Mouse (Mus musculus): ENCODE measurements at regions not wholly inside any gene's neighbourhood (a gene's known extent, or its start where the extent isn't known, plus 50 kb on each side); places are given as distances from the start of the nearest gene placed in this dataset.

DNA sequence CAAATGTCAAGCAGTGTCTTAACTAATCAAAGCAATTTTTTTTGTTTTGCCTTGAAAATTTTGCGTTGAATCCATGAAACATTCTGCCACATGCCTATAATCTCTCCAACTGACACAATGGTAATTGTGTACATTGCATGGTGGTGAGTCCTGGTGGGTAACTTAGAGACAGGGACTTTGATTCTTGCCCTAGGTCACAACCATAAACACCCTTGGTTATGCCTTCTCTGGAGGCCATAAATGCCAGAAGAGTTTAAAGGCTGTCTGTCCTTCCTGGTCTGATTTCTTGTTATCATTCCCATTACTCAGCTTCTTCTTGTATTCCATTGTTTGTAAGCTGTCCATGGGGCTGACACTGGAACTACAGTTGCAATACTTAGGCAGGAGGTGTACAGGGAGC, 179.6 kb upstream of the Cxadr start:
- H3K4me3 ChIP-seq (replicated peaks; ENCODE audit: low read length): no peak overlapping the region
- WGBS: 65% methylated on average over 1 of the region's 1 CpGs
- no peaks in the 10 kb centered on the region for H3K4me1 ChIP-seq (replicated peaks; ENCODE audit: control insufficient read depth, insufficient read depth, low read length)
- H3K27me3 ChIP-seq (replicated peaks; ENCODE audit: control insufficient read depth, insufficient read depth, low read length): no peaks in the 10 kb centered on the region
- H3K9me3 ChIP-seq (ENCODE audit: control insufficient read depth, low read length): no peaks in the 10 kb centered on the region
- no peaks in the 10 kb centered on the region for H3K36me3 ChIP-seq (ENCODE audit: control insufficient read depth, insufficient read depth)
- no peak overlapping the region for H3K4me2 ChIP-seq (ENCODE audit: low read length)
- no peak overlapping the region for H3K27ac ChIP-seq (ENCODE audit: low read length)
- H3K9ac ChIP-seq (replicated peaks; ENCODE audit: low read depth, low read length): no peak overlapping the region
- no peak for ATAC-seq

DNA sequence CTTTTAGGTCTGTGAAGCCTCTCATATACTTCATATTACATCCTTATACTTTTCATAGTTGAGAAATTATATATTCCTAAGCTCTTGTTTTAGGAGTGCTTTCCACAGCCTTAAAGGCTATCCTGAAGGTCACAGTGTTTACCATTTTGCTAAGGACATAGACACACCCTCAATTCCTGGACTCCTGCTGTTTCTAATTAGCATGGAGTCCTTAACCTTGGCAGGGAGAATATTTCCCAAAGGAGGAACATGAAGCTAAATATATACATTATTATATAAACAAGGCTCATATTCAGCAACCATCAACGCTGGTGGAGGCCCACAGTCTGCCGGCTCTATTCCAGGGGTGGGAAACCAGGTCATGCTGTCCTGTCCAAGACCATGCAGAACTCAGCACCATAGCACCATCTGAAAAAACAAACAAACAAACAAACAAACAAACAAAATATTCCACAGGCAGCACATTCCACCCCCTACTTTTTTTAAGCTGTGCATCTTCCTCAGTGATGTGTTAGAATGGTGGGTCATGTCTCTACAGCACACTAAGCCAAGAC, 180.9 kb upstream of the Cxadr start:
- WGBS: 96% methylated on average over 2 of the region's 2 CpGs
- Histone ChIP-seq H3K4me1 (replicated peaks; ENCODE audit: control insufficient read depth, insufficient read depth, low read length) (no peaks in the 10 kb centered on the region), H3K27ac (ENCODE audit: low read length) (no peak overlapping the region), H3K9me3 (ENCODE audit: control insufficient read depth, low read length) (no peaks in the 10 kb centered on the region), H3K4me3 (replicated peaks; ENCODE audit: low read length) (no peak overlapping the region), H3K4me2 (ENCODE audit: low read length) (no peak overlapping the region), H3K9ac (replicated peaks; ENCODE audit: low read depth, low read length) (no peak overlapping the region), H3K36me3 (ENCODE audit: control insufficient read depth, insufficient read depth) (no peaks in the 10 kb centered on the region), H3K27me3 (replicated peaks; ENCODE audit: control insufficient read depth, insufficient read depth, low read length) (no peaks in the 10 kb centered on the region)
- no peak for ATAC-seq

DNA sequence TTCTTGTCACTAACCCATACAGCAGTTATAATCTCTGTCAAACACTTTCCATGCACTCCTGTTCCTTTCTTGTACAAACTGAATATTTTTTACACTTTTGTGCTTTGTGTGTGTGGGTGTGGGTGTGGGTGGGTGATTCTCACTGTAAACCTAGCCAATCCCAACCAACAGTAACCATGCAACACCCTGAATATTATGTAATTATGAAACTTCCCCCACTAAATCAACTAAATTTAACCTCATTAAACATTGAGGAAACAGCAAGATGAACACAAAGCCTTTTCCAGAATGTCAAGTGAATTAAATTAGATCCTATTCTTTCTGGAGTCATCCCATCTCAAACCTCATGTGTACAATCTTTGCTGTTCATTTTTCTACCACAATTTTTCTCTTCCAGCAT, 197.0 kb upstream of the Cxadr start:
- H3K4me3 ChIP-seq (replicated peaks; ENCODE audit: low read length): no peak overlapping the region
- H3K9me3 ChIP-seq (ENCODE audit: control insufficient read depth, low read length): no peaks in the 10 kb centered on the region
- H3K27ac ChIP-seq (ENCODE audit: low read length): no peak overlapping the region
- no peaks in the 10 kb centered on the region for H3K27me3 ChIP-seq (replicated peaks; ENCODE audit: control insufficient read depth, insufficient read depth, low read length)
- no peak for ATAC-seq
- H3K9ac ChIP-seq (replicated peaks; ENCODE audit: low read depth, low read length): no peak overlapping the region
- no peaks in the 10 kb centered on the region for H3K36me3 ChIP-seq (ENCODE audit: control insufficient read depth, insufficient read depth)
- no peak overlapping the region for H3K4me2 ChIP-seq (ENCODE audit: low read length)
- peaks cover 8% of the 10 kb centered on the region for H3K4me1 ChIP-seq (replicated peaks; ENCODE audit: control insufficient read depth, insufficient read depth, low read length)

DNA sequence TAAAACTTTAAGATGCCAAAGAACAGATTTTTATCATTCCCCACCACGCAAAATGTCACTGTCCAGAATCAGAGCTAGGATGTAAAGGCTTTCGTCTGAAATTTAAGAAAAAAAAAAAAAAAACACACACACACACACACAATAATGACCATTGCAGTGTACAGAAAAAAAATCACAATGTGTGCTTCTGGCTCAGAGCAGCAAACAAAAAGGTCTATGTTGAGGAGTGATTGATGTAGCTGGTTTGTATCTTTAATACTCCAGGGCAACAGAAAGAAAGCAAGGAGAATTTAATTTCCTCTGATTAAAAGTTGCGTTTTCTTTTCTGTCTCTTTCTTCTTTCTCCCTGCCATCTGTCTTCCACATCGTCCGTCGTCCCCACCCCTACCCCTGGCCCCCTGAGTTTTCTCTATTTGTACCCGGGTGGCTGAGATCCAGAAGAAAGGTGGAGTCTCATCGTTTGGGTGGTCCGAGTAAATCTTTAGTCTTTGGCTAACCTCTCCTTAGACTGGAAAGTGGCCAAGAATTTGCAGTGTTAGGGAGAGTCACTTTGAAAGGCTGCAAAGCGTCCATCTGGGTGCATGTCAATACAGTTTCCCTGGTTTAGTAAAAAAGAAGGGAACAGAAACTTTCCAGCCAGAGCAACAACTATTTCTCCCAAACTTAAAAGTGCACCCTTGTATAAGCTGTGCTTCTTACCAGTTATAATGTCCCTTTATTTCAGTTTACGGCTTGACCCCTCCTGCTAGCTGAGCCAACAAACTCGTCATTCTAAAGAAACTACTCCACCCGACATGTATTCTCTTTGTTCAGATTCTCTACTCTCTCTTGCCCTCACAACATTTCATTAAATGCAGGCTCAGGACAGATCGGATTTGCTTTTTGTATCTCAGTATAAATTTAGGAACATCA, 199.6 kb upstream of the Cxadr start:
- Histone ChIP-seq H3K27ac (ENCODE audit: low read length) (peak overlapping the region; percentile 64), H3K4me3 (replicated peaks; ENCODE audit: low read length) (no peak overlapping the region), H3K27me3 (replicated peaks; ENCODE audit: control insufficient read depth, insufficient read depth, low read length) (no peaks in the 10 kb centered on the region), H3K4me1 (replicated peaks; ENCODE audit: control insufficient read depth, insufficient read depth, low read length) (peaks cover 18% of the 10 kb centered on the region), H3K4me2 (ENCODE audit: low read length) (peak overlapping the region; percentile 35), H3K36me3 (ENCODE audit: control insufficient read depth, insufficient read depth) (no peaks in the 10 kb centered on the region), H3K9me3 (ENCODE audit: control insufficient read depth, low read length) (no peaks in the 10 kb centered on the region), H3K9ac (replicated peaks; ENCODE audit: low read depth, low read length) (no peak overlapping the region)
- ATAC-seq: peak; percentile 81
- 5% methylated on average over 14 of the region's 14 CpGs for WGBS

DNA sequence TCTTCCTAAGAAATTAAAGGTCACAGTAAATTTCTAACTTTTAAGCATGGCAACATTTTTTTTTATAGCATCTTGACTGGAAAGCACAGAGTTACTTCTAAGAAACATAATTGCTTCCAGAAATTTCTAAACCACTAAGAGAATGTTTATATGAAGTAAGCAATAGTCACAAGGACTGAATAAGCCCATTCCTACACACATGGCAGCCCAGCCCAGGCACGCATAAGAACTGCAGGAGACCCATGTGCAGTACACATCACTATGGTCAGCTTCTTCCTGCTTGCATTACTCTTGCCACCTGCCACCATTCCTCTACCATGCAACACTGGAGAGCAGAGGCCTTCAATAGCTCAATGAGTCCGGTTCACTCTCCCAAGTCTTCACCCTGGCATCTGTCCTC, 201.4 kb upstream of the Cxadr start:
- WGBS: 96% methylated on average over 2 of the region's 2 CpGs

DNA sequence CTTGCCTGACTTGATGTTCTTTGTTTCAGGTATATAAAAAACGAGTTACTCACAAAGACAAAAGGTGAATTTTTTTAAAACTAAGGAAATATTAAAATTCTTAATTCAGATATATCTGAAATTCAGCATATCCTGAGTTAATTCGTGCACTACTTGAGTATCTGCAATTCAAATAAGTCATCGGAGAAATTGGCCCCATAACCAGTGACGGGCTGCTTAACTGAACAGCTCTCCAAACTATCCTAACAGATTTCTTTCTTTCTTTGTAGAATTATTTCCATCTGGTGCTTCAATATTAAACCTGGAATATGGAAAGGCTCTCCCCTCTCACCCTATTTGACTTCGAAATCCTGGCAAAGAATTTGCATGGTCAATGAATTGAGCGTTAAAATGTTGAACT, 202.2 kb upstream of the Cxadr start:
- peak overlapping the region; percentile 83 for H3K27ac ChIP-seq (ENCODE audit: low read length)
- peak; percentile 73 for ATAC-seq
- no peak overlapping the region for H3K4me3 ChIP-seq (replicated peaks; ENCODE audit: low read length)
- H3K4me2 ChIP-seq (ENCODE audit: low read length): no peak overlapping the region
- H3K9me3 ChIP-seq (ENCODE audit: control insufficient read depth, low read length): no peaks in the 10 kb centered on the region
- 36% methylated on average over 6 of the region's 6 CpGs for WGBS
- peaks cover 18% of the 10 kb centered on the region for H3K4me1 ChIP-seq (replicated peaks; ENCODE audit: control insufficient read depth, insufficient read depth, low read length)
- no peak overlapping the region for H3K9ac ChIP-seq (replicated peaks; ENCODE audit: low read depth, low read length)
- no peaks in the 10 kb centered on the region for H3K36me3 ChIP-seq (ENCODE audit: control insufficient read depth, insufficient read depth)
- H3K27me3 ChIP-seq (replicated peaks; ENCODE audit: control insufficient read depth, insufficient read depth, low read length): no peaks in the 10 kb centered on the region

More for the DNA sequence above, 201.4 kb upstream of the Cxadr start:
- H3K27me3 ChIP-seq (replicated peaks; ENCODE audit: control insufficient read depth, insufficient read depth, low read length): no peaks in the 10 kb centered on the region
- no peak overlapping the region for H3K9ac ChIP-seq (replicated peaks; ENCODE audit: low read depth, low read length)
- H3K9me3 ChIP-seq (ENCODE audit: control insufficient read depth, low read length): no peaks in the 10 kb centered on the region
- peak overlapping the region; percentile 37; the same call in 1 of the 2 replicates for H3K27ac ChIP-seq (ENCODE audit: low read length)
- H3K36me3 ChIP-seq (ENCODE audit: control insufficient read depth, insufficient read depth): no peaks in the 10 kb centered on the region
- H3K4me1 ChIP-seq (replicated peaks; ENCODE audit: control insufficient read depth, insufficient read depth, low read length): peaks cover 18% of the 10 kb centered on the region
- ATAC-seq: no peak
- H3K4me2 ChIP-seq (ENCODE audit: low read length): no peak overlapping the region
- H3K4me3 ChIP-seq (replicated peaks; ENCODE audit: low read length): no peak overlapping the region

DNA sequence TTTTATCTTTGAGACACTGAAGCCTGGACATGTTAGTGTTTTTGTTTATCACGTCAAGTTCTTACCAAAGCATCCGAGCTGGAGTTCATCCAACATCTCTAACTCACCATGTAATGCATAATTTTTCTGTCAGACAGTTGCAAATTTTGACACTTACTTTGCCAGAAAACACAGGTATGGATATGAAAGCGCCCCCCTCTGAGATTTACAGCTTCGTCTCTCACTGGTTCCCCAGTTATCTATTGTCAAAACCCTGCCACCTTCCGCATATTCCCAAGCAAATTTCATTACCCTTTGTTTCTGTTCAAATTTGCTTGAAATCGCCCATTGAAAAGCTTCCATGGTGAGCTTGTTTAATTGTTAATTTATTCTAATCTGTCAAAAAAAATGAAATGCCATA, 202.7 kb upstream of the Cxadr start:
- no peaks in the 10 kb centered on the region for H3K36me3 ChIP-seq (ENCODE audit: control insufficient read depth, insufficient read depth)
- H3K27ac ChIP-seq (ENCODE audit: low read length): peak overlapping the region; percentile 83
- no peaks in the 10 kb centered on the region for H3K9me3 ChIP-seq (ENCODE audit: control insufficient read depth, low read length)
- no peak overlapping the region for H3K4me3 ChIP-seq (replicated peaks; ENCODE audit: low read length)
- peak overlapping the region; percentile 30 for H3K4me2 ChIP-seq (ENCODE audit: low read length)
- peak; percentile 53 for ATAC-seq
- H3K4me1 ChIP-seq (replicated peaks; ENCODE audit: control insufficient read depth, insufficient read depth, low read length): peaks cover 18% of the 10 kb centered on the region
- no peaks in the 10 kb centered on the region for H3K27me3 ChIP-seq (replicated peaks; ENCODE audit: control insufficient read depth, insufficient read depth, low read length)
- 35% methylated on average over 6 of the region's 6 CpGs for WGBS
- H3K9ac ChIP-seq (replicated peaks; ENCODE audit: low read depth, low read length): no peak overlapping the region

DNA sequence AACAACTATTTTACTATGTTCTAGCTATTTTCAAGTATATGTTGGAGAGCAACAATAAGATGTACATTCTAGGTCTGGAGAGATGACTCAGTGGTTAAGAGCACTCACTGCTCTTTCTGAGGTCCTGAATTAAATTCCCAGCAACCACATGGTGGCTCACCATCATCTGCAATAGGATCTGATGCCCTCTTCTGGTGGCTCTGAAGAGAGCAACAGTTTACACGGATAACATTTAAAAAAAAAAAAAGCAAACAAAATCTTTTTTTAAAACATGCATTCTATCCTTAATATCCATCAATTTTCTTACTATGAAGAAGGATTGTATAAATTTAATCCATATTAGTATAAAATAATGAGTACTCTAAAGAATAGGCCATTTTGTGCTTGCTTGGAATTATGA, 204.7 kb upstream of the Cxadr start:
- Histone ChIP-seq H3K27ac (ENCODE audit: low read length) (no peak overlapping the region), H3K4me3 (replicated peaks; ENCODE audit: low read length) (no peak overlapping the region), H3K9ac (replicated peaks; ENCODE audit: low read depth, low read length) (no peak overlapping the region), H3K4me1 (replicated peaks; ENCODE audit: control insufficient read depth, insufficient read depth, low read length) (peaks cover 13% of the 10 kb centered on the region), H3K4me2 (ENCODE audit: low read length) (no peak overlapping the region), H3K27me3 (replicated peaks; ENCODE audit: control insufficient read depth, insufficient read depth, low read length) (no peaks in the 10 kb centered on the region), H3K9me3 (ENCODE audit: control insufficient read depth, low read length) (no peaks in the 10 kb centered on the region), H3K36me3 (ENCODE audit: control insufficient read depth, insufficient read depth) (no peaks in the 10 kb centered on the region)
- WGBS: 68% methylated on average over 1 of the region's 1 CpGs
- no peak for ATAC-seq

DNA sequence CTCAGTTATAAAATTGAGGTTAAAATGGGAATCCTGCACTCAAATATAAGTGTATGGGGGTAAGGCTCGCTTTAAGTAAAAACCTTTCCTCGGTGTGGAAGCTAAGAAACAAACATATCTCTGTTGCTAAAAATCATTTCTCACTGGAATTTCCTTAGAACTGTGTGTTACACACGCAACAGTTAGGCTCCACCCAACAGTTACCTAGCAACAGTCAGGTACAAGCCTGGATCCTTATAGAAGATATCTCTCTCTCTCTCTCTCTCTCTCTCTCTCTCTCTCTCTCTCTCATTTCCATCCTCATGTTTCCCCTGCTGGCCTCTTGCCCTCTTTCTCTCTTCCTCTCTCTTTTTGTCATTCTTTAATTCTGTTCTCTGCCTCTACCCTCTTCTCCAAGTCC, 211.1 kb upstream of the Cxadr start:
- no peak for ATAC-seq
- Histone ChIP-seq H3K4me1 (replicated peaks; ENCODE audit: control insufficient read depth, insufficient read depth, low read length) (no peaks in the 10 kb centered on the region), H3K4me3 (replicated peaks; ENCODE audit: low read length) (no peak overlapping the region), H3K9ac (replicated peaks; ENCODE audit: low read depth, low read length) (no peak overlapping the region), H3K27ac (ENCODE audit: low read length) (no peak overlapping the region), H3K4me2 (ENCODE audit: low read length) (no peak overlapping the region), H3K9me3 (ENCODE audit: control insufficient read depth, low read length) (no peaks in the 10 kb centered on the region), H3K36me3 (ENCODE audit: control insufficient read depth, insufficient read depth) (no peaks in the 10 kb centered on the region), H3K27me3 (replicated peaks; ENCODE audit: control insufficient read depth, insufficient read depth, low read length) (no peaks in the 10 kb centered on the region)
- WGBS: 79% methylated on average over 3 of the region's 3 CpGs

Data from forebrain, embryonic 16.5 days (tissue).